Mouse (Mus musculus) thymus, adult 2 months (tissue): Measurements from ENCODE around the gene Rubcn.

ENCODE experiments used
- CTCF ChIP-seq: fragments of 200-500 bp; IDR thresholded peaks from 2 replicates; pipeline ENCODE4 v1.5.1; 2012; ENCODE audit warnings: mild to moderate bottlenecking, control low read depth, low read length, moderate library complexity, borderline replicate concordance; ENCODE audit not compliant: control insufficient read depth, poor library complexity, insufficient read depth; ENCODE audit errors: extremely low read depth
- POLR2A ChIP-seq: fragments of 200-500 bp; IDR thresholded peaks from 2 replicates; pipeline ENCODE4 v1.6.1; 2012; ENCODE audit warnings: mild to moderate bottlenecking, low read length, control low read depth, moderate library complexity; ENCODE audit not compliant: control insufficient read depth, poor library complexity, insufficient read depth; ENCODE audit errors: extremely low read depth

DNA sequence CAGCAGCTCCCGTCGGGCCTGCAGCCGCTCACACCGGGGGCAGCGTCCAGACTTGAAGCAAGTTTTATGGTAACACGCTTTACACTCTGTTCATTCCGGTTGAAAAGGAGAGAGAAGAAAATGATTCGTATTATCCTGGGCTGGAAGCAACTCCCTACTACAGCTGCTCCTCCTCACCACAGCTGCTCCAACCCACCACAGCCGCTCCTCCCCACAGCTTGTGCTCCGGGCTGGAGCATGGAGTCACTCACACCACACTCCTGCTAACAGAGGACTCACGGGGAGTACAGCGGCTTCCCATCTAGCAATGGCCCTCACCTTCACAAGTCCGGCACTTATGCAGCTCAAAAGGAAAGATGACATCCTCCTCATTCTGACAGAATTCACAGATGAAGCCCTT lies 53.5 kb downstream of the Rubcn start:
- no peak for TF ChIP-seq CTCF
- no peak for TF ChIP-seq POLR2A
